Mouse (Mus musculus): Measurements from ENCODE around the gene Lingo2. TPM values are rescaled to one million over a fixed set of nuclear protein-coding genes. Genes with fewer than 3 reads are reported as not detected.
"Not testable (repeated sequence)": the region's sequence is repeated elsewhere in the genome, so short reads cannot be mapped to it uniquely, and the experiment has no call there.

Gene Lingo2
- polyA plus RNA-seq, 1 experiment, result not detected

DNA sequence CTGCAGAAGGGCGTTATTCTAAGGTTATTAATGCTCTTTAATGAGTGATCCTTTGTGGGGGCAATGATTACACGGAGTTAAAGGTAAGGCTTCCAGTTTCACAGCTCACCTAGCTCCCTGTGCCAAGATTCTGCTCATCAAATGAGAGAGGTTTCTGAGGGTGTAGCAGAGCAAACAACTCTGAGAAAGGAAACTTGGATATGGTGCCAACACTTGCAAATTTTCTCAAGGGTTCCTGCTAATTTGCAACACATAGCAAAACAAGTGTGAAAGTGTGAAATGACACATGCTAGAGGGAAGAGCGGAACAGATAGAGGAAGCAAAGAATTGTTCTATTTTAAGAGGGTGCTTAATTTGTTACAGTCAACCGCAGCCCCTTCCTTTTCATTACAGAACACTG lies 767.9 kb downstream of the Lingo2 start:
- Histone ChIP-seq H3K4me3 (ENCODE audit: insufficient read depth, low read length) (no peak overlapping the region), H3K4me1 (ENCODE audit: control insufficient read depth, insufficient read depth, low read length) (no peaks in the 10 kb centered on the region), H3K27ac (ENCODE audit: insufficient read depth, low read depth, low read length) (no peak overlapping the region)
- TF ChIP-seq POLR2A (IDR thresholded peaks at IDR 0.05; ENCODE audit: borderline replicate concordance, low read depth, low read length) (no peak), CTCF (IDR thresholded peaks at IDR 0.05; ENCODE audit: low read depth, low read length) (no peak)

DNA sequence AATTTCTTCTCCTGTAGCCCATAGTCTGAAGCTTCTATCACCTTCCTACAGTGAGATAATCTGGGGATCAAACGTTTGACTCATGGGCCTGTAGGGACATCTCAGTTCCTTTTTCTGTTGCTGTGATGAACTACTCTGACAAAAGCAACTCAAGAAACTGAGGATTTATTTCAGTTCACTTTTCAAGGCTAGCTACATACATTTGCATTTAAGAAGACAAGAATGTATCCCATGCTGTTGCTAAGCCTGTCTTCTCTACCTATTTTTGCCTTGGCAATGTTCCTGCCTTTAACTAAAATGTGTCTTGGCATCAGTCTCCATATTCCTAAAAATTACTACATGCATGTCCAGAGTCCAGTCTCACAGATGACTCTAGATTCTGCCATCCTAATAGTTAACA lies 781.4 kb downstream of the Lingo2 start:
- Histone ChIP-seq H3K27ac (ENCODE audit: insufficient read depth, low read depth, low read length) (no peak overlapping the region), H3K4me1 (ENCODE audit: control insufficient read depth, insufficient read depth, low read length) (no peaks in the 10 kb centered on the region), H3K4me3 (ENCODE audit: insufficient read depth, low read length) (no peak overlapping the region)
- no peak for TF ChIP-seq POLR2A (IDR thresholded peaks at IDR 0.05; ENCODE audit: borderline replicate concordance, low read depth, low read length)
- no peak for TF ChIP-seq CTCF (IDR thresholded peaks at IDR 0.05; ENCODE audit: low read depth, low read length)

DNA sequence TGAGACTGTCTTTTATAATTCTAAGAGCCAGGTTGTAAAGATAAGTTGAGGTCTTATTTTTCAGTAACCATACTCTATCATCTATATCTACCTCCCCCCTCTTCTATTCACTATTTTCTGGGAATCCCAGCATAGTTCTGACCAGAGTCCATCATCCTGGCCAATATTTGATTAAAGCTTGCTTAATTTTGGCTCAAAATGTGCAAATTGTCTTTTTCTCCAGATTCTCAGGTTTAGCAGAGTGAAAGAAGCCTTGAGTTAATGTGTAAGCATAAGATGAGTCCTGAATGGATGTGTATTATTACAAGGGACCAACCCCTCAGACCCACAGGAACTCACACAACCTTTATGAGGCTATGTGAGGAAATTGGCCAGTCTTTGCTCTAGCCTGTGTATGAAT lies 820.2 kb downstream of the Lingo2 start:
- Histone ChIP-seq H3K4me3 (ENCODE audit: insufficient read depth, low read length) (no peak overlapping the region), H3K4me1 (ENCODE audit: control insufficient read depth, insufficient read depth, low read length) (no peaks in the 10 kb centered on the region), H3K27ac (ENCODE audit: insufficient read depth, low read depth, low read length) (no peak overlapping the region)
- TF ChIP-seq CTCF (IDR thresholded peaks at IDR 0.05; ENCODE audit: low read depth, low read length), result no peak
- TF ChIP-seq POLR2A (IDR thresholded peaks at IDR 0.05; ENCODE audit: borderline replicate concordance, low read depth, low read length), result no peak

DNA sequence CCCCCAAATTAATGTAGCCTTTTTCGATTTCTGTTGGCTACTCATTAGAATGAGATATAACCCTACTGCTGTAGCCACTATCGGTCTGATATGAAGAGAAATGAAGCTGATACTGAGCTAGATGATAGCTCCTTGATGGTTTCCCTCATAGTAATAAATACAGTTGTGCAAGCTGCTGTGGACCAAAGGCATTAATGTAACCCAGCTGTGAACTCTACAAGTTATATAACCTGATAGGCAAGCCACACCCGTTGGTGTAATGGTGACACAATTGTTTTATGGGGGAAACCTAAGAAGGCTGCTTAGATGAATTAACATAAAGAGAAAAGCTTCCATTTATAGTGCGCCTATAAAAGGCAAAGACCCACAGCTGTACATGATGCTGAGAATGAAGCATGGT lies 856.1 kb downstream of the Lingo2 start:
- TF ChIP-seq POLR2A (IDR thresholded peaks at IDR 0.05; ENCODE audit: borderline replicate concordance, low read depth, low read length), result no peak
- no peak for TF ChIP-seq CTCF (IDR thresholded peaks at IDR 0.05; ENCODE audit: low read depth, low read length)
- Histone ChIP-seq H3K4me3 (ENCODE audit: insufficient read depth, low read length) (no peak overlapping the region), H3K4me1 (ENCODE audit: control insufficient read depth, insufficient read depth, low read length) (no peaks in the 10 kb centered on the region), H3K27ac (ENCODE audit: insufficient read depth, low read depth, low read length) (no peak overlapping the region)

DNA sequence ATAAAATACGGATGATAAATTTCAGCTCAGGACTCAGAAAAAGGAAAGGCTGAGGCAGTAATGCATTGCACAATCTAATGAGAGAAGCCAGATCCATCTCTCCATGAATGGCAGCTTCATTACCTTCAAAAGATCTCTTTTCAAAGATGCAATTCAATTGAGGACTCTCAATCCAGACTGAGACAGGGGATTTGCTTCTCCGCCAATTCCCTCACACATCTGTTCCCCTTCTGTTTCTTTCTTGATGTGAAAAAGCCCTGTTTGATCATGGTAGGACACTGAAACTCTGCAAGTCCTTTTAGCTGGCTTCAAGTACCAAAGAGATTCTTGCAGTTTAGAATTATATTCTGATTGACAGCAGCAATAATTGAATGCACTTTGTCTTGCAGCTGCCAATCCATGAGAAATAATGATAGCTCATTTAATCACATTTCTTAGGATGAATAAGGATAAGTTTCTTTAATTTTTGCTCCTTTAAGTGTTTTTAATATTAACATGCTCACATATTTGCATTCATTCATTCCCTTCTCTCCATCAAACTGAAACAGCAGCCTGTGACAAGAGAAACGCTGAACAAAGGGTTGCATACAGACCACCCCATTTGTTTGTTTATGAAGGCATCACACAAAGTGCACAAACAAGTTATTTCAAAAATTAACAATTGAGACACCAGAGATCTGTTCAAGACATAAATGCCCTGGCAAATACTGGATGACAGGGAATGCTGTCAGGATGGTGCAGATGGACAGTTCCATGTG lies 870.3 kb downstream of the Lingo2 start:
- H3K27ac ChIP-seq (ENCODE audit: insufficient read depth, low read depth, low read length), result no peak overlapping the region
- no peak overlapping the region for H3K4me3 ChIP-seq (ENCODE audit: insufficient read depth, low read length)
- H3K4me1 ChIP-seq (ENCODE audit: control insufficient read depth, insufficient read depth, low read length), result no peaks in the 10 kb centered on the region
- TF ChIP-seq POLR2A (IDR thresholded peaks at IDR 0.05; ENCODE audit: borderline replicate concordance, low read depth, low read length) (no peak), CTCF (IDR thresholded peaks at IDR 0.05; ENCODE audit: low read depth, low read length) (no peak)

DNA sequence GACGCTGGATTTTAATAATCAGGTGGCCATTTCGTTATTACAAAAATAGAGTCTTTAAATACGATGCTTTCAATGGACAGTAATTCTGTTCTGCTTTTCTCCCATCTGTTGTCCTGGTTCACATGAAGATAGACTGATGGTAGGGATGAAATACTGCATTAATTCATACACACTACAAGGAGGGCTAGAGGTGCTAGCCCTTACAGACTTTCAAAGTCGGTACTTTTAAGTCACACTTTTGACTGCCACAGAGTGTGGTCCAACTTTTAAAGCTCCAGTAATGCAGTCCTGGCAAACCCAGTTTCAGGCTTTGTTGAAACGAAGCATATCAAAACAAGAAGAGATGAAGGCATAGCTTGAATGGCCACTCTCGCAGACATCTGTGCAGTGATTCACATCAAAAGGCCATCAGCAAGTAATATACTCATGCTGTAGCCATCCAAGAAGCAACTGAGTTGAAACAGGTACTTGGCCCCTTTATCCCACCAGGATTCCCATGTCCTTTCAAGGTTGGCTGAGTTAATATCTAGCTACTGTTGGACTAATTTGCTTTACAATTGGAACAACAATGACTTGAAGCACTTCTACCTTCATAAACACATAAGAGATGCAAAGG lies 872.5 kb downstream of the Lingo2 start:
- TF ChIP-seq CTCF (IDR thresholded peaks at IDR 0.05; ENCODE audit: low read depth, low read length) (no peak), POLR2A (IDR thresholded peaks at IDR 0.05; ENCODE audit: borderline replicate concordance, low read depth, low read length) (no peak)
- Histone ChIP-seq H3K27ac (ENCODE audit: insufficient read depth, low read depth, low read length) (no peak overlapping the region), H3K4me3 (ENCODE audit: insufficient read depth, low read length) (no peak overlapping the region), H3K4me1 (ENCODE audit: control insufficient read depth, insufficient read depth, low read length) (no peaks in the 10 kb centered on the region)

DNA sequence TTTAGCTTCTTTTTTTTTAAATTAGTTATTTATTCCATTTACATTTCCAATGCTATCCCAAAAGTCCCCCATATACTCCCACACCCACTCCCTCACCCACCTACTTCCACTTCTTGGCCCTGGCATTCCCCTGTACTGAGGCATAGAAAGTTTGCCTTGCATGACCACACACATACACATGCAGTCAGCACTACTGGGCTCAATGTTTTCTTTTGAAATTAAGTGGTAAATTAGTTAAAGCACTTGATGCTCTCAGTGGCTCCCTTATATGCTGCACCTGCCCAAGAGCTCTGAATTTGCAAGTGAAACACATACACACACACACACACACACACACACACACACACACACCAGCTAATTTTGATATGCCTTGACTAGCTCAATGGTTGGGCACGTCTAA lies 886.8 kb downstream of the Lingo2 start:
- H3K27ac ChIP-seq (ENCODE audit: insufficient read depth, low read depth, low read length); H3K4me1 ChIP-seq (ENCODE audit: control insufficient read depth, insufficient read depth, low read length); H3K4me3 ChIP-seq (ENCODE audit: insufficient read depth, low read length): not testable (repeated sequence)

DNA sequence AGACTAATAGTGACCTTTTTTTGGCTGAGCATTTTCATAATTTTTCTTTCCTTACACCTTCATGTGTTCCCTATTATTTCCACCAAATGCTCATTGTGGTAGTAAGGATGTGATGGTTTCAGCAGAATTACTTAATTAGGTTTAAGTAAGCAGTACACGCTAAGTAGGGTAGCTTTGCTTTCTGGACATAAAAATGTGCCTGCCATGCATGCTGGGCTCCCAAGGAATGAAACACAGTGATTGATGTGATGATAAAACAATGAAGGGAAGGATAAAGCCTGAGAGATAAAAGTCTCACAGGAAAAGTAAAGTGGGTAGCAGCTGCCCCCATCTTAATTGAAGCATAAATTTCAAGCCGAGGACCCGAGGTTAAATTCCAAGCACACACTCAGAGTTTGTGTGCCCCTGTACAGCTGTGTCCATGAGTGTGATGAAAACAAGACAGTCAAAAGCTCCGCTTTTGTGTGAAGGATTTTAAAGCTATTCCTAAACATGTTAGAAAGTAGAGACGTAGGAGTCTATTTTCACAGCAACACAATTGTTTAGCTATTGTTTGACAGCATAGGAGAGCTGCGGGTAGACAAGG lies 898.7 kb downstream of the Lingo2 start:
- no peak overlapping the region for H3K27ac ChIP-seq (ENCODE audit: insufficient read depth, low read depth, low read length)
- no peak overlapping the region for H3K4me3 ChIP-seq (ENCODE audit: insufficient read depth, low read length)
- no peak for TF ChIP-seq CTCF (IDR thresholded peaks at IDR 0.05; ENCODE audit: low read depth, low read length)
- TF ChIP-seq POLR2A (IDR thresholded peaks at IDR 0.05; ENCODE audit: borderline replicate concordance, low read depth, low read length), result no peak
- no peaks in the 10 kb centered on the region for H3K4me1 ChIP-seq (ENCODE audit: control insufficient read depth, insufficient read depth, low read length)

DNA sequence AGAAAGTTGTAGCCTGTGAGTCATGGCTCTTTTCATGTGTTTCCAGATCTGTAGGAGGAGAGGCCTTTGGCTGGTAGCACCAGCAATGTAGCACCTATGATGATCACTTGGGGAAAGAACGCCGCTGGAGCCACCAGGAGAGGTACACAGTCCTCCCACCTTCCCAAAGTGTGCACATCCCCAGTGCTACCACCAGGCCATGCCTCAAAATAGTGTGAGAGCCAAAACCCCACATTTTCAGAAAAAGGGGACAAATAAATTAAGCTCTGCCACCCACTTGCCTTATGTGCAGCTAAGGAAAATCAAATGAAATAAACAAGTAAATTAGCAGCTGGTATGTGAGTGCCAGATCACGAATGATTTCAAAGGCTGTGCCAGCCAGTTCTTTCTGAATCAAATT lies 911.2 kb downstream of the Lingo2 start:
- Histone ChIP-seq H3K27ac (ENCODE audit: insufficient read depth, low read depth, low read length) (no peak overlapping the region), H3K4me3 (ENCODE audit: insufficient read depth, low read length) (no peak overlapping the region), H3K4me1 (ENCODE audit: control insufficient read depth, insufficient read depth, low read length) (no peaks in the 10 kb centered on the region)
- TF ChIP-seq CTCF (IDR thresholded peaks at IDR 0.05; ENCODE audit: low read depth, low read length) (no peak), POLR2A (IDR thresholded peaks at IDR 0.05; ENCODE audit: borderline replicate concordance, low read depth, low read length) (no peak)

DNA sequence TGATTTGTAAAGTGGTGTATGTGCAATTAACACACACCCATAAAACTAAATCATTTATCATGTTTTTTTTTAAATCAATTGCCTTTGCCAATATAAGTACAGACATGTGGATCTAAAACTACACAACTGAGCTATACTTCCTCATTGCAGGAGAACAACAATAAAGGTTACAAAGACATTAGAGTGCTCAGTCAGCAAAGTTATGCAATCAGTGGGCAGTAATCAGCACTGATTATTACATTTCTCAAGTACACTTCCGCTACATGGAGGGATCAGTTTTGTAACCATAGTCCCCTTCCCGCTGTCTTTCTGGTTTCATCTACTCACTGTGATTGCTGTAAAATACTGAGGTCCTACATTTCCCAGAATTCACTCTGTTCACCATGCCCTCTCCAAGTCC lies 912.8 kb downstream of the Lingo2 start:
- Histone ChIP-seq H3K27ac (ENCODE audit: insufficient read depth, low read depth, low read length) (no peak overlapping the region), H3K4me3 (ENCODE audit: insufficient read depth, low read length) (no peak overlapping the region), H3K4me1 (ENCODE audit: control insufficient read depth, insufficient read depth, low read length) (no peaks in the 10 kb centered on the region)
- TF ChIP-seq CTCF (IDR thresholded peaks at IDR 0.05; ENCODE audit: low read depth, low read length) (no peak), POLR2A (IDR thresholded peaks at IDR 0.05; ENCODE audit: borderline replicate concordance, low read depth, low read length) (no peak)
